Mouse (Mus musculus): ENCODE measurements at regions not wholly inside any gene's neighbourhood (a gene's known extent, or its start where the extent isn't known, plus 50 kb on each side); places are given as distances from the start of the nearest gene placed in this dataset.
"Not testable (repeated sequence)": the region's sequence is repeated elsewhere in the genome, so short reads cannot be mapped to it uniquely, and the experiment has no call there.

GRCm38 (mm10) chrX:19903962-19904930 is 155.1 kb upstream of the Chst7 start:
- peak in 1 of 2 experiments; percentile 0 for DNase-seq

GRCm38 (mm10) chrX:19906646-19907371 is 152.6 kb upstream of the Chst7 start:
- DNase-seq: no peak

GRCm38 (mm10) chrX:19917001-19917400 is 142.4 kb upstream of the Chst7 start:
- DNase-seq: no peak

GRCm38 (mm10) chrX:19929376-19929775 is 130.0 kb upstream of the Chst7 start:
- DNase-seq: not testable (repeated sequence)

GRCm38 (mm10) chrX:19929866-19930265 is 129.5 kb upstream of the Chst7 start:
- no peak for DNase-seq

- DNase-seq: no peak
Measured at GRCm38 (mm10) chrX:19943305-19943704, 116.1 kb upstream of the Chst7 start.

All from thymus, adult 18-20 months (tissue).